Mouse (Mus musculus): ENCODE results near the gene Clec14a.
"Not testable (repeated sequence)": the region's sequence is repeated elsewhere in the genome, so short reads cannot be mapped to it uniquely, and the experiment has no call there.

GRCm38 (mm10) chr12:58306402-58306801 lies 37.3 kb upstream of the Clec14a start:
- not testable (repeated sequence) for TF ChIP-seq POLR2A (IDR thresholded peaks at IDR 0.05; ENCODE audit: control insufficient read depth, extremely low read depth, insufficient read depth, low read length, poor library complexity); CTCF (IDR thresholded peaks at IDR 0.05; ENCODE audit: borderline replicate concordance, control insufficient read depth, extremely low read depth, insufficient read depth, low read length, poor library complexity)

Data from thymus, adult 2 months (tissue).